Mouse (Mus musculus) naive thymus-derived CD4-positive, alpha-beta T cell, adult 2 months (primary cell): ENCODE results near the gene Ly6g6f.

Source experiments
- DNase-seq: peaks from one replicate; pipeline ENCODE4 v3.0.0-alpha.2; 2011; ENCODE audit warnings: low read depth

Gene Ly6g6f

GRCm38 (mm10) chr17:35105740-35106389 lies 20.5 kb upstream of the Ly6g6f start:
- DNase-seq = peak; percentile 50

- DNase-seq = no peak
Observed at GRCm38 (mm10) chr17:35104754-35105153, 19.3 kb upstream of the Ly6g6f start.

GRCm38 (mm10) chr17:35104079-35104478 lies 18.7 kb upstream of the Ly6g6f start:
- no peak for DNase-seq

- no peak for DNase-seq
Observed at GRCm38 (mm10) chr17:35103221-35103690, 17.8 kb upstream of the Ly6g6f start.

GRCm38 (mm10) chr17:35102299-35102698 lies 16.9 kb upstream of the Ly6g6f start:
- DNase-seq = no peak

- DNase-seq = no peak
Observed at GRCm38 (mm10) chr17:35101161-35101560, 15.8 kb upstream of the Ly6g6f start.

- no peak for DNase-seq
Observed at GRCm38 (mm10) chr17:35100196-35100765, 14.9 kb upstream of the Ly6g6f start.

GRCm38 (mm10) chr17:35097164-35097655 lies 11.8 kb upstream of the Ly6g6f start:
- no peak for DNase-seq

- DNase-seq = no peak
Observed at GRCm38 (mm10) chr17:35096597-35096996, 11.2 kb upstream of the Ly6g6f start.

- no peak for DNase-seq
Observed at GRCm38 (mm10) chr17:35094475-35095365, 9.3 kb upstream of the Ly6g6f start.

GRCm38 (mm10) chr17:35092403-35093198 lies 7.2 kb upstream of the Ly6g6f start:
- no peak for DNase-seq

GRCm38 (mm10) chr17:35090166-35090932 lies 4.9 kb upstream of the Ly6g6f start:
- peak; percentile 30 for DNase-seq

- DNase-seq = peak; percentile 97
Observed at GRCm38 (mm10) chr17:35088825-35089644, 3.6 kb upstream of the Ly6g6f start, which contains the start of gene Abhd16a. Abhd16a (plus strand) TSS chr17:35089263.

GRCm38 (mm10) chr17:35088151-35088550 lies 2.7 kb upstream of the Ly6g6f start:
- DNase-seq = peak; percentile 35

GRCm38 (mm10) chr17:35083929-35084497 lies 1.4 kb downstream of the Ly6g6f start:
- no peak for DNase-seq

GRCm38 (mm10) chr17:35082841-35083576 lies 2.4 kb downstream of the Ly6g6f start:
- DNase-seq = no peak

- DNase-seq = no peak
Observed at GRCm38 (mm10) chr17:35080710-35081109, 4.7 kb downstream of the Ly6g6f start.

GRCm38 (mm10) chr17:35080248-35080647 lies 5.2 kb downstream of the Ly6g6f start:
- DNase-seq = no peak

- no peak for DNase-seq
Observed at GRCm38 (mm10) chr17:35079778-35080177, 5.6 kb downstream of the Ly6g6f start.
